Mouse (Mus musculus): ENCODE measurements around the gene Itpr1.

Itpr1 gene

GRCm38 (mm10) chr6:108554878-108555277 lies 342.0 kb downstream of the Itpr1 start:
- POLR2A ChIA-PET, result interaction anchor here in 3 of 4 experiments (0.6 to 1.7 kb wide), 4 partner anchors 14 to 125 kb away, joined by 3 to 7 read pairs (median 4); no protein-coding TSS in a partner anchor
- CTCF ChIA-PET, result interaction anchor here in 2 of 4 experiments (0.6 to 0.7 kb wide), 2 partner anchors 183 to 222 kb away, joined by 3 read pairs; no protein-coding TSS in a partner anchor

- ChIA-PET CTCF (interaction anchor here in 1 of 4 experiments (0.7 kb wide), 1 partner anchor 116 kb away, joined by 3 read pairs; no protein-coding TSS in a partner anchor), POLR2A (interaction anchor here in 3 of 4 experiments (0.6 to 2.2 kb wide), 10 partner anchors 12 to 200 kb away, joined by 3 to 11 read pairs (median 4); no protein-coding TSS in a partner anchor)
Observed at GRCm38 (mm10) chr6:108557576-108558322, 344.9 kb downstream of the Itpr1 start.

GRCm38 (mm10) chr6:108559226-108559625 lies 346.3 kb downstream of the Itpr1 start:
- ChIA-PET POLR2A (interaction anchor here (0.6 to 1.4 kb wide), 11 partner anchors 11 to 171 kb away, joined by 3 to 6 read pairs (median 4); no protein-coding TSS in a partner anchor), CTCF (interaction anchor here in 2 of 4 experiments (0.6 to 0.7 kb wide), 6 partner anchors 12 to 235 kb away, joined by 3 to 4 read pairs (median 4); no protein-coding TSS in a partner anchor)

GRCm38 (mm10) chr6:108562971-108563370 lies 350.1 kb downstream of the Itpr1 start:
- ChIA-PET CTCF (no interaction called here), POLR2A (interaction anchor here in 1 of 4 experiments (1.2 kb wide), 1 partner anchor 8 kb away, joined by 5 read pairs; no protein-coding TSS in a partner anchor)

- POLR2A ChIA-PET, result interaction anchor here in 3 of 4 experiments (0.5 to 2.0 kb wide), 5 partner anchors 33 to 96 kb away, joined by 3 to 10 read pairs (median 3); partner anchors contain the start of gene Bhlhe40 (in 2 of the 3)
Observed at GRCm38 (mm10) chr6:108565447-108565846, 352.6 kb downstream of the Itpr1 start.

GRCm38 (mm10) chr6:108566549-108566948 lies 353.7 kb downstream of the Itpr1 start:
- ChIA-PET CTCF (interaction anchor here in 1 of 4 experiments (1.0 kb wide), 1 partner anchor 143 kb away, joined by 3 read pairs; no protein-coding TSS in a partner anchor), POLR2A (interaction anchor here in 2 of 4 experiments (1.0 to 2.0 kb wide), 3 partner anchors 14 to 94 kb away, joined by 3 to 10 read pairs (median 4); partner anchors contain the start of gene Bhlhe40 (in 1 of the 2))

More at GRCm38 (mm10) chr6:108565447-108565846, 352.6 kb downstream of the Itpr1 start:
- CTCF ChIA-PET, result interaction anchor here in 1 of 4 experiments (0.6 kb wide), 1 partner anchor 95 kb away, joined by 4 read pairs; the partner anchor contains the start of gene Bhlhe40

- CTCF ChIA-PET, result interaction anchor here in 3 of 4 experiments (0.5 to 1.0 kb wide), 4 partner anchors 152 to 504 kb away, joined by 3 to 5 read pairs (median 3); no protein-coding TSS in a partner anchor
- POLR2A ChIA-PET, result interaction anchor here in 3 of 4 experiments (0.6 to 8.1 kb wide), 29 partner anchors 8 to 356 kb away, joined by 3 to 106 read pairs (median 7); partner anchors contain the start of genes Bhlhe40 (in 3 of the 3) and Itpr1 (in 1 of the 3)
Observed at GRCm38 (mm10) chr6:108569460-108570187, 356.7 kb downstream of the Itpr1 start.

- POLR2A ChIA-PET, result interaction anchor here (0.5 to 8.1 kb wide), 64 partner anchors 8 to 885 kb away, joined by 3 to 106 read pairs (median 5); partner anchors contain the start of genes Bhlhe40 (in 3 of the 4), Setmar (in 2 of the 4) and Itpr1 (in 1 of the 4)
- CTCF ChIA-PET, result interaction anchor here in 3 of 4 experiments (0.6 to 1.3 kb wide), 6 partner anchors 88 to 505 kb away, joined by 3 to 5 read pairs (median 4); no protein-coding TSS in a partner anchor
Observed at GRCm38 (mm10) chr6:108570351-108571041, 357.6 kb downstream of the Itpr1 start.

- ChIA-PET CTCF (interaction anchor here in 3 of 4 experiments (0.6 to 1.3 kb wide), 6 partner anchors 12 to 506 kb away, joined by 3 to 5 read pairs (median 4); no protein-coding TSS in a partner anchor), POLR2A (interaction anchor here in 3 of 4 experiments (0.6 to 8.1 kb wide), 62 partner anchors 8 to 506 kb away, joined by 3 to 106 read pairs (median 5); partner anchors contain the start of genes Bhlhe40 (in 3 of the 3), Setmar (in 2 of the 3) and Itpr1 (in 1 of the 3))
Observed at GRCm38 (mm10) chr6:108571042-108571590, 358.2 kb downstream of the Itpr1 start.

- CTCF ChIA-PET, result no interaction called here
- POLR2A ChIA-PET, result interaction anchor here in 3 of 4 experiments (0.5 to 8.1 kb wide), 16 partner anchors 10 to 1333 kb away, joined by 3 to 106 read pairs (median 6); partner anchors contain the start of genes Bhlhe40 (in 3 of the 3) and Itpr1 (in 1 of the 3)
Observed at GRCm38 (mm10) chr6:108572646-108573045, 359.8 kb downstream of the Itpr1 start.

- POLR2A ChIA-PET, result interaction anchor here in 1 of 4 experiments (0.6 kb wide), 1 partner anchor 165 kb away, joined by 4 read pairs; no protein-coding TSS in a partner anchor
- CTCF ChIA-PET, result no interaction called here
Observed at GRCm38 (mm10) chr6:108577056-108577455, 364.2 kb downstream of the Itpr1 start.

GRCm38 (mm10) chr6:108588426-108588825 lies 375.5 kb downstream of the Itpr1 start:
- ChIA-PET POLR2A (interaction anchor here in 1 of 4 experiments (0.6 kb wide), 1 partner anchor 14 kb away, joined by 16 read pairs; no protein-coding TSS in a partner anchor), CTCF (interaction anchor here in 2 of 4 experiments (0.7 to 0.8 kb wide), 2 partner anchors 102 to 171 kb away, joined by 3 read pairs; no protein-coding TSS in a partner anchor)

- ChIA-PET POLR2A (interaction anchor here in 2 of 4 experiments (0.6 to 1.5 kb wide), 2 partner anchors 17 to 67 kb away, joined by 3 to 5 read pairs; no protein-coding TSS in a partner anchor), CTCF (interaction anchor here in 1 of 4 experiments (0.7 kb wide), 1 partner anchor 102 kb away, joined by 3 read pairs; no protein-coding TSS in a partner anchor)
Observed at GRCm38 (mm10) chr6:108592227-108592626, 379.3 kb downstream of the Itpr1 start.

GRCm38 (mm10) chr6:108592636-108593035 lies 379.7 kb downstream of the Itpr1 start:
- ChIA-PET CTCF (interaction anchor here in 2 of 4 experiments (0.6 to 0.7 kb wide), 2 partner anchors 17 to 102 kb away, joined by 3 to 5 read pairs; no protein-coding TSS in a partner anchor), POLR2A (interaction anchor here (0.7 to 1.5 kb wide), 4 partner anchors 9 to 20 kb away, joined by 3 to 4 read pairs (median 4); no protein-coding TSS in a partner anchor)

- ChIA-PET POLR2A (interaction anchor here in 2 of 4 experiments (0.6 to 1.8 kb wide), 7 partner anchors 9 to 382 kb away, joined by 3 to 6 read pairs (median 4); partner anchors contain the start of gene Bhlhe40 (in 1 of the 2)), CTCF (interaction anchor here in 2 of 4 experiments (0.6 to 1.1 kb wide), 2 partner anchors 67 to 177 kb away, joined by 3 read pairs; no protein-coding TSS in a partner anchor)
Observed at GRCm38 (mm10) chr6:108594171-108594841, 381.4 kb downstream of the Itpr1 start.

- ChIA-PET CTCF (no interaction called here), POLR2A (interaction anchor here in 1 of 4 experiments (0.7 kb wide), 1 partner anchor 16 kb away, joined by 4 read pairs; no protein-coding TSS in a partner anchor)
Observed at GRCm38 (mm10) chr6:108598691-108599090, 385.8 kb downstream of the Itpr1 start.
